Mouse (Mus musculus) spleen, postnatal 10 days (tissue): ENCODE measurements at regions not wholly inside any gene's neighbourhood (a gene's known extent, or its start where the extent isn't known, plus 50 kb on each side); places are given as distances from the start of the nearest gene placed in this dataset.

Experiments used
- DNase-seq, 2 experiments: peaks; one replicate each; pipeline ENCODE4 v3.0.0; 2021 to 2022; ENCODE audit warnings: low spot score in 2 of 2

- no peak for DNase-seq
Observed at GRCm38 (mm10) chr2:137827814-137828374, 428.5 kb upstream of the Btbd3 start.

- DNase-seq = no peak
Observed at GRCm38 (mm10) chr2:137821344-137821916, 434.9 kb upstream of the Btbd3 start.

- no peak for DNase-seq
Observed at GRCm38 (mm10) chr2:137814945-137815344, 441.4 kb upstream of the Btbd3 start.

GRCm38 (mm10) chr2:137808401-137809230 lies 447.7 kb upstream of the Btbd3 start:
- DNase-seq = no peak

- DNase-seq = no peak
Observed at GRCm38 (mm10) chr2:137807594-137808295, 448.6 kb upstream of the Btbd3 start.

- no peak for DNase-seq
Observed at GRCm38 (mm10) chr2:137794841-137795240, 461.5 kb upstream of the Btbd3 start.

- no peak for DNase-seq
Observed at GRCm38 (mm10) chr2:137784091-137784490, 472.3 kb upstream of the Btbd3 start.

- no peak for DNase-seq
Observed at GRCm38 (mm10) chr2:137777430-137777829, 478.9 kb upstream of the Btbd3 start.

- DNase-seq = no peak
Observed at GRCm38 (mm10) chr2:137764785-137765184, 491.6 kb upstream of the Btbd3 start.

GRCm38 (mm10) chr2:137759455-137759854 lies 496.9 kb upstream of the Btbd3 start:
- DNase-seq = no peak

GRCm38 (mm10) chr2:137758389-137758788 lies 498.0 kb upstream of the Btbd3 start:
- DNase-seq = no peak

GRCm38 (mm10) chr2:137757231-137758212 lies 498.8 kb upstream of the Btbd3 start:
- no peak for DNase-seq

- DNase-seq = no peak
Observed at GRCm38 (mm10) chr2:137756220-137756619, 500.1 kb upstream of the Btbd3 start.

- DNase-seq = no peak
Observed at GRCm38 (mm10) chr2:137754481-137754880, 501.9 kb upstream of the Btbd3 start.

GRCm38 (mm10) chr2:137732410-137732809 lies 524.0 kb upstream of the Btbd3 start:
- DNase-seq = no peak

- DNase-seq = no peak
Observed at GRCm38 (mm10) chr2:137730472-137730931, 525.9 kb upstream of the Btbd3 start.

- no peak for DNase-seq
Observed at GRCm38 (mm10) chr2:137729871-137730270, 526.5 kb upstream of the Btbd3 start.

- no peak for DNase-seq
Observed at GRCm38 (mm10) chr2:137729207-137729606, 527.2 kb upstream of the Btbd3 start.

GRCm38 (mm10) chr2:137723651-137724050 lies 532.7 kb upstream of the Btbd3 start:
- no peak for DNase-seq

- DNase-seq = no peak
Observed at GRCm38 (mm10) chr2:137721767-137722424, 534.5 kb upstream of the Btbd3 start.
